Mouse (Mus musculus) lung, postnatal 10 days (tissue): ENCODE measurements at regions not wholly inside any gene's neighbourhood (a gene's known extent, or its start where the extent isn't known, plus 50 kb on each side); places are given as distances from the start of the nearest gene placed in this dataset.
A peak's percentile ranks its signal among the peaks of the same experiment; 100 is the strongest.

Experiments used
- DNase-seq: peaks from one replicate; pipeline ENCODE4 v3.0.0; 2021

DNA sequence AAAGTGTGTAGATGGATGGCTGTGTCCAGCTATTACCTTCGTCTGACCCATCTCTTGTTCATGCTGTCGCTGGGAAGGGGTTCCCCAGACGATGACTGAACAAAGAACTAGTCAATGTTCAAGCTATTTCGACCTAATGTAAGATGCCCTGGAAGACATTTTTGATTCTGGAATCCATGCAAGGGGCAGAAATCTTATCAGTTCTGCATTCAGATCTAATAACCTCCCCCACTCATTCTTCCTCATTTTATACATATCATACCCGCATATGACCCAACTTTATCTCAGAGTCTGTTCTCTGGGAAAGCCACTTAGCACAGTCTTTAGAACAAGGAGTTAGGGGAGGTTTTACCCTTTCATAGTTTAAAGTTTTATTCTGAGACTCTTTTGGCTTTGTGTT is 52.2 kb upstream of the 2310009B15Rik start:
- DNase-seq = no peak

DNA sequence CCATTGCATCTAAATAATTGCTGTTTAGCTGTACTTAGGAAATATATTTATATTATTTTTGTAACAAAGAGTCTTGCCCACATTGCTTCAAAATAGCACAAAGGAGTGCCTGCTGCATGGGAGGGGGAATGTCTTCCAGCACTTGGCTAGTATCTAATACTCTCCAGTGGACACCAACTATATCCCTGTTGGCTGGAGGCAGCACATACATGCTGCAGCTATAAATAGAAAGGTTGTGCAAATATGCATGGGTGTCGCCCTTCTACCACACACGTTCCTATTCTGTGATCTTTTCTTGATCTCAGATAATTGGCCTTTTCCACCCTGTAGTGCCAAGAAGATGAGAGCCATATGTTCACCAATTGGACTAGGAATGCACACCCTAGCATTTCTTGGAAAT is 53.0 kb upstream of the 2310009B15Rik start:
- no peak for DNase-seq

DNA sequence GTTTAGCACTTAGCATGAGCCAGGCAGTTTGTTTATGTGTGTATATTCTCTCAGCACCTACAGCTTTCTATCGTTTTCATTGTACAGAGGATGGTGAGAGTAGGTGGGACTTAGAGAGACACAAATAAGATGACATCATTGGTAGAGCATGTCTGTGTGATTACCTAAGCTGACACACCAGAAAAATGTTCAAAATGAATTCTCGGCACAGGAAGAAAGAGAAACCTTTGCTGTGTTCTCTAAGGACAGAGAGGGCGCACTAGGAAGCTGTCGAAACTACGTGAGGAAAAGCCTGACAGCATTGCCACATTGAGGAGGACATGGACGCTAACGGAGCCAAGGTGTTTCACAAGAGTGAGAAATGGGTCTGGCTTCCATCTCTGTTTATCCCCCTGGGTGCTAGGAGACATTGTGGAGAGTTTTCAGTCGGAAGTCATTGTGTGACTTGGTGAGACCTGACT is 51.0 kb upstream of the Dennd1b start:
- peak; percentile 74 for DNase-seq

- DNase-seq = no peak
Observed at GRCm38 (mm10) chr1:138912928-138913327, 50.3 kb upstream of the Dennd1b start.

- no peak for DNase-seq
Observed at GRCm38 (mm10) chr1:138913428-138913827, 49.8 kb upstream of the Dennd1b start.
